Mouse (Mus musculus) thymus, adult 2 months (tissue): ENCODE results near the gene 1110032A03Rik.

Experiments used
- CTCF ChIP-seq: fragments of 200-500 bp; IDR thresholded peaks from 2 replicates; pipeline ENCODE4 v1.5.1; 2012; ENCODE audit warnings: mild to moderate bottlenecking, control low read depth, low read length, moderate library complexity, borderline replicate concordance; ENCODE audit not compliant: control insufficient read depth, poor library complexity, insufficient read depth; ENCODE audit errors: extremely low read depth
- POLR2A ChIP-seq: fragments of 200-500 bp; IDR thresholded peaks from 2 replicates; pipeline ENCODE4 v1.6.1; 2012; ENCODE audit warnings: mild to moderate bottlenecking, low read length, control low read depth, moderate library complexity; ENCODE audit not compliant: control insufficient read depth, poor library complexity, insufficient read depth; ENCODE audit errors: extremely low read depth

DNA sequence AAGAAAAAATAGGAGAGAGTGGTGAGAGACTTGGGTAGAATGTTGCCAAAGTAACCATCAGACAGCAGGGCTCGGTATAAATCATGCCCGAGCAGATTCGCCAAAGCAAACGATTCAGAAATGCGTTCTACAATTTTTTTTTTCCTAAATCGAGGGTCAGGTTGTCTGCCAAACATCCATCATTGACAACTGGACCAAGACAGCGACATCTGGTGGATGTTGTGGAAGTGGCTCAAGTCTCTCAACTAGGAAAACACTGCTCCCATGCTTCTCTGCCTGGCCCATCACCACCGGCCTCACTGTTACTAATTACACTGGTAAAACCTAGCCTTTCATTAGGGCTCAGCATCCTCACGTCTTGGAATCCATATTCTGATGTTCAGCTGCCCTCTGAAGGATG is 40.3 kb downstream of the 1110032A03Rik start:
- TF ChIP-seq CTCF (no peak), POLR2A (no peak)
